Mouse (Mus musculus) heart, adult 2 months (tissue): Measurements from ENCODE around the gene Cbl.

ENCODE experiments used
- CTCF ChIP-seq: fragments of 200-600 bp; IDR thresholded peaks from 2 replicates; pipeline ENCODE4 v1.8.1; 2022; ENCODE audit warnings: antibody characterized with exemption, mild to moderate bottlenecking, moderate library complexity
- POLR2A ChIP-seq: fragments of 200-500 bp; IDR thresholded peaks from 2 replicates; pipeline ENCODE4 v1.6.1; 2011; ENCODE audit warnings: mild to moderate bottlenecking, low read depth, low read length, control low read depth; ENCODE audit not compliant: insufficient read depth

- TF ChIP-seq CTCF (no peak), POLR2A (no peak)
These were observed 127.7 kb downstream of the Cbl start for GRCm38 (mm10) chr9:44106182-44106581.
